Mouse (Mus musculus) CH12.LX (cell line): ENCODE measurements at regions not wholly inside any gene's neighbourhood (a gene's known extent, or its start where the extent isn't known, plus 50 kb on each side); places are given as distances from the start of the nearest gene placed in this dataset.

ENCODE experiments used
- DNase-seq: peaks from one replicate; pipeline ENCODE4 v3.0.0-alpha.2; 2013; ENCODE audit errors: extremely low read depth
- H3K27ac ChIP-seq: 2 replicates; pipeline ENCODE4 v1.5.1; 2012; ENCODE audit warnings: low read depth, mild to moderate bottlenecking, control low read depth, moderate library complexity; ENCODE audit not compliant: insufficient read depth
- H3K27me3 ChIP-seq: replicated peaks from 2 replicates; pipeline ENCODE3; 2012; ENCODE audit warnings: inconsistent platforms
- H3K36me3 ChIP-seq, 2 experiments: replicated peaks in 1 of 2; 2 replicates each; pipeline versions ENCODE3 to v1.6.1; 2012; ENCODE audit warnings: inconsistent platforms in 1 of 2, low read length in 1 of 2, mild to moderate bottlenecking in 1 of 2, mixed read lengths in 1 of 2, moderate library complexity in 1 of 2; ENCODE audit not compliant: control insufficient read depth in 1 of 2, insufficient read depth in 1 of 2
- H3K4me1 ChIP-seq, 2 experiments: 2 replicates each; pipeline ENCODE4 v1.6.1; 2012; ENCODE audit warnings: inconsistent platforms in 1 of 2, moderate library complexity in 1 of 2; ENCODE audit not compliant: insufficient read depth in 2 of 2, control insufficient read depth in 1 of 2
- H3K4me2 ChIP-seq: 2 replicates; pipeline ENCODE4 v1.6.1; 2012; ENCODE audit warnings: low read depth, mild to moderate bottlenecking, control low read depth; ENCODE audit not compliant: poor library complexity, insufficient read depth, severe bottlenecking
- H3K4me3 ChIP-seq, 3 experiments: fragments of 150-350 bp in 1 of 3; sonication (generic) in 1 of 3; replicated peaks in 1 of 3; 2 replicates each; pipeline versions ENCODE3 to v1.5.1; 2011 to 2012; ENCODE audit warnings: low read depth in 2 of 3, low read length in 2 of 3, mild to moderate bottlenecking in 2 of 3, moderate library complexity in 2 of 3, control low read depth in 1 of 3, improper control_type of control experiment in 1 of 3, inconsistent platforms in 1 of 3, mixed read lengths in 1 of 3; ENCODE audit not compliant: poor library complexity in 1 of 3
- H3K79me2 ChIP-seq: replicated peaks from 2 replicates; pipeline ENCODE4 v1.6.1; 2012; ENCODE audit warnings: mild to moderate bottlenecking, moderate library complexity; ENCODE audit not compliant: control insufficient read depth, poor library complexity, insufficient read depth, severe bottlenecking; ENCODE audit errors: extremely low read depth
- H3K9ac ChIP-seq: 2 replicates; pipeline ENCODE4 v1.6.1; 2012; ENCODE audit warnings: low read depth, mild to moderate bottlenecking, control low read depth, moderate library complexity; ENCODE audit not compliant: insufficient read depth
- H3K9me3 ChIP-seq: replicated peaks from 2 replicates; pipeline ENCODE3; 2012; ENCODE audit warnings: low read length, inconsistent platforms, mixed read lengths
- BHLHE40 ChIP-seq: IDR thresholded peaks from 2 replicates; pipeline ENCODE4 v1.6.1; 2011; ENCODE audit warnings: mild to moderate bottlenecking, low read depth, low read length, improper control_type of control experiment
- CTCF ChIP-seq, 2 experiments: IDR thresholded peaks in 1 of 2; conservative IDR thresholded peaks in 1 of 2; 2 replicates each; pipeline ENCODE4 v1.5.1; 2011 to 2012; ENCODE audit warnings: low read depth in 2 of 2, low read length in 2 of 2, improper control_type of control experiment in 1 of 2, inconsistent platforms in 1 of 2, mild to moderate bottlenecking in 1 of 2, moderate library complexity in 1 of 2
- ETS1 ChIP-seq: conservative IDR thresholded peaks from 2 replicates; pipeline ENCODE4 v1.6.1; 2012; ENCODE audit warnings: low read depth, mild to moderate bottlenecking, inconsistent platforms, low read length, improper control_type of control experiment, moderate library complexity
- IRF4 ChIP-seq: IDR thresholded peaks from 2 replicates; pipeline ENCODE4 v1.6.1; 2014; ENCODE audit warnings: low read depth, mild to moderate bottlenecking, inconsistent platforms, low read length, improper control_type of control experiment
- JUN ChIP-seq: IDR thresholded peaks from 2 replicates; pipeline ENCODE4 v1.6.1; 2011; ENCODE audit warnings: low read depth, mild to moderate bottlenecking, low read length, improper control_type of control experiment, moderate library complexity; ENCODE audit not compliant: insufficient read depth
- KAT2A ChIP-seq: IDR thresholded peaks from 2 replicates; pipeline ENCODE4 v1.6.1; 2012; ENCODE audit warnings: low read length, improper control_type of control experiment, inconsistent platforms; ENCODE audit not compliant: insufficient replicate concordance
- MAX ChIP-seq: IDR thresholded peaks from 2 replicates; pipeline ENCODE4 v1.6.1; 2011; ENCODE audit warnings: low read length, improper control_type of control experiment
- MAZ ChIP-seq: IDR thresholded peaks from 2 replicates; pipeline ENCODE4 v1.6.1; 2012; ENCODE audit warnings: low read depth, mild to moderate bottlenecking, inconsistent platforms, low read length, improper control_type of control experiment, moderate library complexity
- MXI1 ChIP-seq: IDR thresholded peaks from 2 replicates; pipeline ENCODE4 v1.6.1; 2011; ENCODE audit warnings: mild to moderate bottlenecking, low read depth, low read length, improper control_type of control experiment
- MYC ChIP-seq: IDR thresholded peaks from 2 replicates; pipeline ENCODE4 v1.6.1; 2011; ENCODE audit warnings: low read depth, mild to moderate bottlenecking, improper control_type of control experiment, low read length
- NELFE ChIP-seq: IDR thresholded peaks from 2 replicates; pipeline ENCODE4 v1.6.1; 2011; ENCODE audit warnings: low read depth, low read length, improper control_type of control experiment
- PAX5 ChIP-seq: IDR thresholded peaks from 2 replicates; pipeline ENCODE4 v1.6.1; 2012; ENCODE audit warnings: low read length, inconsistent platforms, mixed read lengths
- POLR2A ChIP-seq: IDR thresholded peaks from 2 replicates; pipeline ENCODE4 v1.6.1; 2011; ENCODE audit warnings: low read depth, mild to moderate bottlenecking, improper control_type of control experiment, low read length
- RCOR1 ChIP-seq: conservative IDR thresholded peaks from 2 replicates; pipeline ENCODE4 v1.6.1; 2012; ENCODE audit warnings: low read depth, mild to moderate bottlenecking, inconsistent platforms, low read length, improper control_type of control experiment
- SIN3A ChIP-seq: IDR thresholded peaks from 2 replicates; pipeline ENCODE4 v1.6.1; 2012; ENCODE audit warnings: low read length, improper control_type of control experiment, inconsistent platforms
- SMC3 ChIP-seq: IDR thresholded peaks from 2 replicates; pipeline ENCODE4 v1.6.1; 2011; ENCODE audit warnings: low read depth, low read length, improper control_type of control experiment
- TCF12 ChIP-seq: IDR thresholded peaks from 2 replicates; pipeline ENCODE4 v1.6.1; 2014; ENCODE audit warnings: low read depth, mild to moderate bottlenecking, inconsistent platforms, low read length, improper control_type of control experiment
- UBTF ChIP-seq: IDR thresholded peaks from 2 replicates; pipeline ENCODE4 v1.6.1; 2012; ENCODE audit warnings: low read depth, mild to moderate bottlenecking, inconsistent platforms, low read length, improper control_type of control experiment, moderate library complexity
- USF1 ChIP-seq: IDR thresholded peaks from 2 replicates; pipeline ENCODE4 v1.6.1; 2014; ENCODE audit warnings: low read depth, mild to moderate bottlenecking, inconsistent platforms, low read length, improper control_type of control experiment
- ZC3H11A ChIP-seq: IDR thresholded peaks from 2 replicates; pipeline ENCODE4 v1.6.1; 2012; ENCODE audit warnings: low read depth, mild to moderate bottlenecking, inconsistent platforms, low read length, improper control_type of control experiment
- ZMIZ1 ChIP-seq: IDR thresholded peaks from 2 replicates; pipeline ENCODE4 v1.6.1; 2012; ENCODE audit warnings: low read depth, mild to moderate bottlenecking, inconsistent platforms, low read length, improper control_type of control experiment
- ZNF384 ChIP-seq: IDR thresholded peaks from 2 replicates; pipeline ENCODE4 v1.6.1; 2012; ENCODE audit warnings: low read depth, low read length, improper control_type of control experiment, inconsistent platforms
- dilution Hi-C: fragments of 300-500 bp; cut with MboI; formaldehyde crosslinking; loops from 2 replicates; pipeline ENCODE4 v1.14.3; 2020; ENCODE audit warnings: low sequenced_read_pairs; ENCODE audit not compliant: extremely low pct_unique_long_range_greater_than_20kb, extremely low pct_ligation_motif_present
- in situ Hi-C: fragments of 300-500 bp; cut with MboI; formaldehyde crosslinking; loops from 3 replicates; pipeline ENCODE4 v1.14.3; 2019; ENCODE audit warnings: low sequenced_read_pairs, low pct_ligation_motif_present, low pct_unique_long_range_greater_than_20kb, mixed read lengths

GRCm38 (mm10) chr3:130976206-130976605 is 134.1 kb upstream of the Lef1 start:
- DNase-seq = no peak
- Histone ChIP-seq H3K27ac (no peak overlapping the region), H3K4me3 (no peak overlapping the region), H3K4me1 (no peaks in the 10 kb centered on the region), H3K9ac (no peak overlapping the region), H3K36me3 (no peaks in the 10 kb centered on the region), H3K9me3 (no peaks in the 10 kb centered on the region), H3K27me3 (no peaks in the 10 kb centered on the region), H3K4me2 (no peak overlapping the region), H3K79me2 (no peaks in the 10 kb centered on the region)
- dilution Hi-C loops (no loop called here), in situ Hi-C loops (no loop called here)
- TF ChIP-seq USF1 (no peak), MAZ (no peak), RCOR1 (no peak), SMC3 (no peak), CTCF (conservative IDR thresholded peaks at IDR 0.05 in 1 of 2, IDR thresholded peaks at IDR 0.05 in 1 of 2; ENCODE audit: low read depth in 2 of 2, low read length in 2 of 2) (no peak), ZMIZ1 (no peak), MYC (no peak), JUN (no peak), MAX (no peak), MXI1 (no peak)
- TF ChIP-seq, all 38 proteins: peak for 0

- Histone ChIP-seq H3K9ac (no peak overlapping the region), H3K4me1 (no peaks in the 10 kb centered on the region), H3K27ac (no peak overlapping the region), H3K79me2 (no peaks in the 10 kb centered on the region), H3K4me2 (no peak overlapping the region), H3K4me3 (no peak overlapping the region), H3K27me3 (no peaks in the 10 kb centered on the region), H3K9me3 (no peaks in the 10 kb centered on the region), H3K36me3 (no peaks in the 10 kb centered on the region)
- TF ChIP-seq ZMIZ1 (no peak), MYC (no peak), KAT2A (no peak), ZC3H11A (no peak), IRF4 (no peak), JUN (no peak), RCOR1 (no peak), SIN3A (no peak), UBTF (no peak), POLR2A (no peak), ZNF384 (no peak), BHLHE40 (no peak), CTCF (conservative IDR thresholded peaks at IDR 0.05 in 1 of 2, IDR thresholded peaks at IDR 0.05 in 1 of 2; ENCODE audit: low read depth in 2 of 2, low read length in 2 of 2) (no peak), TCF12 (no peak), NELFE (no peak), ETS1 (no peak), PAX5 (no peak)
- no peak for DNase-seq
- in situ Hi-C loops = no loop called here
- dilution Hi-C loops = no loop called here
These were observed 135.0 kb upstream of the Lef1 start for GRCm38 (mm10) chr3:130975291-130975690.
